Mouse (Mus musculus) CD8-positive naive resting alpha-beta T cell, adult 2 months (primary cell): ENCODE data around the gene Mrps17.
"Not testable (repeated sequence)": the region's sequence is repeated elsewhere in the genome, so short reads cannot be mapped to it uniquely, and the experiment has no call there.

Source experiments
- DNase-seq, 2 experiments: peaks; one replicate each; pipeline ENCODE4 v3.0.0; 2022; ENCODE audit warnings: low read depth in 2 of 2, low spot score in 2 of 2

Gene Mrps17

GRCm38 (mm10) chr5:129715326-129715861 lies at the start of gene Mrps17:
Mrps17 (plus strand) TSS chr5:129715497.
- peak; percentile 72 to 83 for DNase-seq

GRCm38 (mm10) chr5:129666271-129666909 lies 48.9 kb upstream of the Mrps17 start:
- DNase-seq = no peak

- DNase-seq = no peak
Observed at GRCm38 (mm10) chr5:129667851-129668250, 47.4 kb upstream of the Mrps17 start.

GRCm38 (mm10) chr5:129669453-129670035 lies 45.8 kb upstream of the Mrps17 start:
- no peak for DNase-seq

GRCm38 (mm10) chr5:129670036-129670458 lies 45.2 kb upstream of the Mrps17 start, which contains the start of gene Zfp11:
Zfp11 (minus strand) TSS chr5:129670099.
- peak; percentile 44 for DNase-seq

GRCm38 (mm10) chr5:129685141-129685540 lies 30.2 kb upstream of the Mrps17 start:
- DNase-seq = not testable (repeated sequence)

- DNase-seq = no peak
Observed at GRCm38 (mm10) chr5:129687621-129688020, 27.7 kb upstream of the Mrps17 start.

- no peak for DNase-seq
Observed at GRCm38 (mm10) chr5:129690528-129690927, 24.8 kb upstream of the Mrps17 start.

- DNase-seq = no peak
Observed at GRCm38 (mm10) chr5:129700506-129700905, 14.8 kb upstream of the Mrps17 start.

GRCm38 (mm10) chr5:129701706-129702105 lies 13.6 kb upstream of the Mrps17 start:
- no peak for DNase-seq

GRCm38 (mm10) chr5:129703368-129703767 lies 11.9 kb upstream of the Mrps17 start:
- DNase-seq = no peak

GRCm38 (mm10) chr5:129708412-129708811 lies 6.9 kb upstream of the Mrps17 start, which contains the start of gene Sept14:
Sept14 (minus strand) TSS chr5:129708512.
- no peak for DNase-seq

- DNase-seq = no peak
Observed at GRCm38 (mm10) chr5:129717016-129717415, 1.7 kb downstream of the Mrps17 start.

- DNase-seq = no peak
Observed at GRCm38 (mm10) chr5:129720176-129720575, 4.9 kb downstream of the Mrps17 start.

GRCm38 (mm10) chr5:129724268-129724667 lies 9.0 kb downstream of the Mrps17 start:
- DNase-seq = peak in 1 of 2 experiments; percentile 7

- DNase-seq = peak; percentile 93 to 95
Observed at GRCm38 (mm10) chr5:129724834-129725773, 9.8 kb downstream of the Mrps17 start, which contains the start of gene Nipsnap2. Nipsnap2 (plus strand) TSS chr5:129725063.

- peak in 1 of 2 experiments; percentile 14 for DNase-seq
Observed at GRCm38 (mm10) chr5:129725774-129726392, 10.6 kb downstream of the Mrps17 start.

- no peak for DNase-seq
Observed at GRCm38 (mm10) chr5:129726784-129727183, 11.5 kb downstream of the Mrps17 start.

- DNase-seq = no peak
Observed at GRCm38 (mm10) chr5:129729286-129729685, 14.0 kb downstream of the Mrps17 start.

GRCm38 (mm10) chr5:129730344-129730743 lies 15.0 kb downstream of the Mrps17 start:
- DNase-seq = no peak

- no peak for DNase-seq
Observed at GRCm38 (mm10) chr5:129731021-129731420, 15.7 kb downstream of the Mrps17 start.
